Mouse (Mus musculus) lung, postnatal 0 days (tissue): ENCODE results near the gene Fut1.

ENCODE experiments used
- CTCF ChIP-seq: IDR thresholded peaks from 2 replicates; pipeline ENCODE4 v1.5.1; 2016; ENCODE audit warnings: antibody characterized with exemption, mild to moderate bottlenecking
- EP300 ChIP-seq: IDR thresholded peaks from 2 replicates; pipeline ENCODE4 v1.6.1; 2016; ENCODE audit warnings: antibody characterized with exemption, mild to moderate bottlenecking, control low read depth

- TF ChIP-seq CTCF = no peak
- TF ChIP-seq EP300 = peak; percentile 59
These were observed 10.2 kb downstream of the Fut1 start, which contains the start of gene Rasip1 for GRCm38 (mm10) chr7:45627261-45627660.
